Comparison of ENCODE assay signal across 9 mouse cellular contexts in genomic region chr2:57181350-57181691, GRCm38 (mm10). TPM values are rescaled to one million over a fixed set of nuclear protein-coding genes. Genes with fewer than 3 reads are reported as not detected.
DNase-seq lines count a peak whose midpoint lies in the region; ATAC-seq lines count a peak whose summit lies in the region.
"Had no signal": no experiment of that assay in that cellular context is flagged by ENCODE, and none has a peak within 500 bp of the region (broad histone marks: within the 10 kb centered on the region; RNA-seq: fewer than 3 reads in every experiment).

No protein-coding gene starts in this region.

- H3K36me3 ChIP-seq in lung, embryonic 16.5 days (ENCODE audit: control insufficient read depth, insufficient read depth, low read length) = no peaks in the 10 kb centered on the region
- no peaks in the 10 kb centered on the region for H3K36me3 ChIP-seq in limb, embryonic 15.5 days
- no peaks in the 10 kb centered on the region for H3K36me3 ChIP-seq in stomach, embryonic 14.5 days (ENCODE audit: control insufficient read depth, insufficient read depth, low read length)

- peak overlapping the region; percentile 61 for H3K4me2 ChIP-seq in lung, embryonic 16.5 days (ENCODE audit: low read depth, low read length)
- H3K4me2 ChIP-seq in limb, embryonic 15.5 days = peak overlapping the region; percentile 48
- H3K4me2 ChIP-seq in stomach, embryonic 14.5 days (replicated peaks; ENCODE audit: low read depth, low read length) = peak overlapping the region; percentile 43

- H3K4me1 ChIP-seq in lung, embryonic 16.5 days (replicated peaks; ENCODE audit: control insufficient read depth, insufficient read depth, low read length) = peaks cover 4% of the 10 kb centered on the region
- H3K4me1 ChIP-seq in limb, embryonic 15.5 days = peaks cover 3% of the 10 kb centered on the region; the same call in 1 of the 2 replicates
- H3K4me1 ChIP-seq in stomach, embryonic 14.5 days (ENCODE audit: control insufficient read depth, insufficient read depth, low read length) = peaks cover 5% of the 10 kb centered on the region; the same call in 1 of the 2 replicates

- H3K9ac ChIP-seq in lung, embryonic 16.5 days (ENCODE audit: low read length) = peak overlapping the region; percentile 82
- peak overlapping the region; percentile 55 for H3K9ac ChIP-seq in limb, embryonic 15.5 days
- peak overlapping the region; percentile 40 for H3K9ac ChIP-seq in stomach, embryonic 14.5 days (replicated peaks; ENCODE audit: low read depth, low read length)

- H3K27me3 ChIP-seq in lung, embryonic 16.5 days (ENCODE audit: control insufficient read depth, insufficient read depth, low read depth, low read length) = no peaks in the 10 kb centered on the region
- no peaks in the 10 kb centered on the region for H3K27me3 ChIP-seq in limb, embryonic 15.5 days
- no peaks in the 10 kb centered on the region for H3K27me3 ChIP-seq in stomach, embryonic 14.5 days (ENCODE audit: control insufficient read depth, insufficient read depth, low read length)

- DNase-seq in lung, postnatal 10 days = no peak
- DNase-seq in adrenal gland, postnatal 4 days (ENCODE audit: low spot score in 2 of 2) = no peak
- DNase-seq in layer of hippocampus, postnatal 10 days (ENCODE audit: low spot score in 2 of 2) = no peak
- DNase-seq in MN1 (ENCODE audit: low spot score) = no peak

- ATAC-seq in lung, embryonic 16.5 days (ENCODE audit: low read depth) = no peak
- ATAC-seq in erythroid progenitor cell, adult 5-6 weeks (replicated peaks; ENCODE audit: low FRiP score, poor library complexity, severe bottlenecking) = peak; percentile 21
- no peak for ATAC-seq in limb, embryonic 15.5 days (ENCODE audit: insufficient number of reproducible peaks, low FRiP score, low TSS enrichment, low read depth)
- no peak for ATAC-seq in stomach, embryonic 14.5 days (ENCODE audit: insufficient number of reproducible peaks, insufficient read depth, low FRiP score, low read depth)

- H3K4me3 ChIP-seq in lung, embryonic 16.5 days (ENCODE audit: low read length) = peak overlapping the region; percentile 76
- peak overlapping the region; percentile 73 for H3K4me3 ChIP-seq in limb, embryonic 15.5 days
- peak overlapping the region; percentile 53 for H3K4me3 ChIP-seq in stomach, embryonic 14.5 days (ENCODE audit: low read depth, low read length)

- WGBS in lung, embryonic 16.5 days = 8% methylated on average over 4 of the region's 4 CpGs
- 7% methylated on average over 4 of the region's 4 CpGs for WGBS in limb, embryonic 15.5 days
- 6% methylated on average over 4 of the region's 4 CpGs for WGBS in stomach, embryonic 14.5 days

- peak overlapping the region; percentile 96 for H3K27ac ChIP-seq in lung, embryonic 16.5 days (ENCODE audit: low read length)
- peak overlapping the region; percentile 96 for H3K27ac ChIP-seq in limb, embryonic 15.5 days
- no peak overlapping the region for H3K27ac ChIP-seq in stomach, embryonic 14.5 days (ENCODE audit: low read length)

- H3K9me3 ChIP-seq in lung, embryonic 16.5 days (ENCODE audit: control insufficient read depth, low read length) = no peaks in the 10 kb centered on the region
- H3K9me3 ChIP-seq in limb, embryonic 15.5 days = no peaks in the 10 kb centered on the region
- H3K9me3 ChIP-seq in stomach, embryonic 14.5 days (ENCODE audit: control insufficient read depth, low read depth, low read length) = no peaks in the 10 kb centered on the region

RNA-seq across cellular contexts. Expression of gene Gpd2, which starts 56.1 kb away (rescaled TPM):
- 16.6 and 16.9 TPM in 2 replicates for polyA plus RNA-seq in lung, embryonic 16.5 days (2015; fragmentation: Nextera tagmentation; extraction: Ambion mirVana)
- total RNA-seq in erythroid progenitor cell, adult 5-6 weeks (2015; ENCODE audit: low replicate concordance) = 5.8 and 5.9 TPM in 2 replicates
- 3.2 and 8.9 TPM in 2 replicates for total RNA-seq in erythroid progenitor cell, adult 5-6 weeks (2017; ENCODE audit: low replicate concordance)
- 12.5 and 13.0 TPM in 2 replicates for polyA plus RNA-seq in limb, embryonic 15.5 days (2015; fragmentation: Nextera tagmentation; extraction: Ambion mirVana)
- polyA plus RNA-seq in stomach, embryonic 14.5 days (2014; fragmentation: Nextera tagmentation; extraction: Ambion mirVana) = 27.8 and 30.2 TPM in 2 replicates
- total RNA-seq in adrenal gland, postnatal 4 days (2021) = 10 to 100 TPM; 25.1 to 32.7 TPM
- total RNA-seq in layer of hippocampus, postnatal 10 days (2021) = 100 to 1,000 TPM; 124 to 139 TPM

RNA-seq across cellular contexts. Expression of gene Nr4a2, which starts 57.5 kb away (rescaled TPM):
- polyA plus RNA-seq in lung, embryonic 16.5 days (2015; fragmentation: Nextera tagmentation; extraction: Ambion mirVana) = 3.4 and 4.4 TPM in 2 replicates
- 0.72 TPM in 1 of 2 replicates, not detected in the other for total RNA-seq in erythroid progenitor cell, adult 5-6 weeks (2015; ENCODE audit: low replicate concordance)
- 0.13 and 0.68 TPM in 2 replicates for total RNA-seq in erythroid progenitor cell, adult 5-6 weeks (2017; ENCODE audit: low replicate concordance)
- 6.6 and 7.3 TPM in 2 replicates for polyA plus RNA-seq in limb, embryonic 15.5 days (2015; fragmentation: Nextera tagmentation; extraction: Ambion mirVana)
- 7.5 and 7.6 TPM in 2 replicates for polyA plus RNA-seq in stomach, embryonic 14.5 days (2014; fragmentation: Nextera tagmentation; extraction: Ambion mirVana)
- total RNA-seq in adrenal gland, postnatal 4 days (2021) = 1 to 10 TPM; 6.6 to 7.6 TPM
- total RNA-seq in layer of hippocampus, postnatal 10 days (2021) = 10 to 100 TPM; 55.5 to 75.3 TPM
- total RNA-seq: neutrophil, adult 5-6 weeks had no signal

Comparison
In these comparisons a context has a peak if more than half of its experiments do, and no peak if none do; other contexts are left out.
1. RNA of gene Nr4a2, which starts 57.5 kb away (total RNA-seq): 55.5 to 75.3 TPM in layer of hippocampus, postnatal 10 days; 6.6 to 7.6 TPM in adrenal gland, postnatal 4 days and 0.13 to 0.72 TPM in erythroid progenitor cell, adult 5-6 weeks; every median in the first group is over 4 times any median in the second.
2. Peak in every context shown above with its lines, with median percentiles within 50 percentile points of each other: H3K4me2 ChIP-seq, H3K4me3 ChIP-seq and H3K9ac ChIP-seq.